Mouse (Mus musculus) hindbrain, embryonic 11.5 days (tissue): Measurements from ENCODE around the gene Pygb. TPM values are rescaled to one million over a fixed set of nuclear protein-coding genes. Genes with fewer than 3 reads are reported as not detected.

Source experiments
- ATAC-seq: fragments of 200-750 bp; cut with Nextera tagmentation; 2 replicates; pipeline ENCODE4 v1.8.0; 2017; ENCODE audit warnings: mild to moderate bottlenecking, moderate TSS enrichment, moderate library complexity; ENCODE audit not compliant: low FRiP score
- DNase-seq: peaks from one replicate; pipeline ENCODE4 v3.0.0-alpha.2; 2015; ENCODE audit warnings: low spot score
- H3K27ac ChIP-seq: fragments of 300-500 bp; sonication (generic); 2 replicates; pipeline ENCODE4 v1.5.1; 2014; ENCODE audit warnings: mild to moderate bottlenecking, low read depth, low read length
- H3K27me3 ChIP-seq: fragments of 300-500 bp; sonication (generic); 2 replicates; pipeline ENCODE4 v1.6.1; 2014; ENCODE audit warnings: mild to moderate bottlenecking, low read length, moderate library complexity, mixed read lengths; ENCODE audit not compliant: control insufficient read depth, insufficient read depth
- H3K36me3 ChIP-seq: fragments of 300-500 bp; sonication (generic); 2 replicates; pipeline ENCODE4 v1.6.1; 2014; ENCODE audit warnings: mild to moderate bottlenecking, low read length, moderate library complexity, mixed read lengths; ENCODE audit not compliant: control insufficient read depth, insufficient read depth
- H3K4me1 ChIP-seq: fragments of 300-500 bp; sonication (generic); replicated peaks from 2 replicates; pipeline ENCODE4 v1.6.1; 2014; ENCODE audit warnings: low read length, mixed read lengths; ENCODE audit not compliant: control insufficient read depth, insufficient read depth
- H3K4me2 ChIP-seq: fragments of 300-500 bp; sonication (generic); replicated peaks from 2 replicates; pipeline ENCODE4 v1.6.1; 2014; ENCODE audit warnings: mild to moderate bottlenecking, low read depth, low read length
- H3K4me3 ChIP-seq: fragments of 300-500 bp; sonication (generic); 2 replicates; pipeline ENCODE4 v1.5.1; 2014; ENCODE audit warnings: low read depth, low read length
- H3K9ac ChIP-seq: fragments of 300-500 bp; sonication (generic); 2 replicates; pipeline ENCODE4 v1.6.1; 2014; ENCODE audit warnings: low read depth, low read length
- H3K9me3 ChIP-seq: fragments of 300-500 bp; sonication (generic); 2 replicates; pipeline ENCODE4 v1.6.1; 2016; ENCODE audit warnings: low read length; ENCODE audit not compliant: control insufficient read depth
- WGBS: fragments of 180-500 bp; shearing (Covaris S2); extraction: QIAGEN DNeasy Blood & Tissue Kit; methylation state at CpG from one replicate; pipeline ENCODE4 v1.1.7; 2014; 5-methylcytosine and 5-hydroxymethylcytosine counted together
- polyA plus RNA-seq: library from polyadenylated mRNA; unstranded; fragments of >200 nt; fragmentation: Nextera tagmentation; extraction: Ambion mirVana; gene quantifications from 2 replicates; pipeline ENCODE4 v1.2.1, GENCODE M21; 2014

Gene Pygb
- polyA plus RNA-seq, 1 experiment from 2014 or later, result 29.8 TPM

DNA sequence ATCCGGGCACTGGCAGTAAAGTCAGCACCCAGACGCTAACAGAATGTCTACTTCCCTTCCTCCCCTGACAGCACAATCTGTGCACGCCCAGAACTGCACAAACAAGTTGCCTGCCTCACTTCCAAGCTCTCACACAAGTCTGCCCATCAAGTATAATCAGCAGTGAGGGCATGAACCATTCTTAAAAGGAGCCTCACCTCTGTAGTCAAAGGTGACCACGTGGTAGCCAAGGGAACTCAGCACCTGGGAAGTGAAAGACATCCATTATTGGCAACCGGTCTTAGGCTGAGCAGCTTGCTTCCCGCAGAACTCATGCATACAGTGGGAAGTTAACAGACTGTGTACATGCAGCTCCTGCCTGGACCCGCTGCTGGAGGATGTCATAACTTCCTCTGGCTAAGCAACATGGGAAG lies 55.5 kb downstream of the Pygb start:
- DNase-seq (no peak), ATAC-seq (no peak)
- H3K4me2 ChIP-seq, result no peak overlapping the region
- no peak overlapping the region for H3K4me3 ChIP-seq
- WGBS, result 90% methylated on average over 7 of the region's 7 CpGs
- no peak overlapping the region for H3K27ac ChIP-seq
- no peaks in the 10 kb centered on the region for H3K9me3 ChIP-seq
- no peaks in the 10 kb centered on the region for H3K27me3 ChIP-seq
- no peaks in the 10 kb centered on the region for H3K4me1 ChIP-seq
- no peak overlapping the region for H3K9ac ChIP-seq
- no peaks in the 10 kb centered on the region for H3K36me3 ChIP-seq

- H3K9ac ChIP-seq, result no peak overlapping the region
- no peaks in the 10 kb centered on the region for H3K36me3 ChIP-seq
- H3K4me1 ChIP-seq, result no peaks in the 10 kb centered on the region
- no peaks in the 10 kb centered on the region for H3K27me3 ChIP-seq
- WGBS, result 87% methylated on average over 1 of the region's 1 CpGs
- H3K9me3 ChIP-seq, result no peaks in the 10 kb centered on the region
- no peak overlapping the region for H3K4me3 ChIP-seq
- DNase-seq, result no peak
- H3K27ac ChIP-seq, result no peak overlapping the region
- ATAC-seq, result no peak
- H3K4me2 ChIP-seq, result no peak overlapping the region
Observed at GRCm38 (mm10) chr2:150844798-150845197, 58.3 kb downstream of the Pygb start.

GRCm38 (mm10) chr2:150847436-150847995 lies 61.0 kb downstream of the Pygb start:
- WGBS, result 85% methylated on average over 8 of the region's 8 CpGs
- H3K27me3 ChIP-seq, result no peaks in the 10 kb centered on the region
- no peak overlapping the region for H3K4me3 ChIP-seq
- DNase-seq (no peak), ATAC-seq (0 out of 2 replicates have a peak, but pooled peaks have one; percentile 27)
- H3K27ac ChIP-seq, result no peak overlapping the region
- no peaks in the 10 kb centered on the region for H3K9me3 ChIP-seq
- H3K9ac ChIP-seq, result no peak overlapping the region
- no peaks in the 10 kb centered on the region for H3K36me3 ChIP-seq
- no peak overlapping the region for H3K4me2 ChIP-seq
- no peaks in the 10 kb centered on the region for H3K4me1 ChIP-seq

DNA sequence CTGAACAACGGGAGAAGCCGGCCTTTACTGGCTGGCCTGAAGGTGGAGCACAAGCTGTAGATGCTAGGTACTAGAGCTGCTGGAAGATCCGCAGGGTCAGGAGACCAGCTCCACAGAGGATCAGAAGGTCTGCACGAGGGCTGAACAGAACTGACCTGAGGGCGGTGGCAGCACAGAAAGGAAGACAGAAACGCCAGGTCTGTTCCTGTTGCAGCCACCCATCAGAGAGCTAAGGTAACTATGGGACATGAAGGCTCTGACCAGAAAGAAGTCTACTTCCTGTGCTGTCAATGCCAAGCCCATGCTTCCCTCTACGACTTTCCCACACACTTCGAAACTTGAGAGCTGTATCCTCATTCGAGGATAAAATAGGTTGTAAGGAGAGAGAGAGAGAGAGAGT lies 64.7 kb downstream of the Pygb start:
- Histone ChIP-seq H3K27me3 (no peaks in the 10 kb centered on the region), H3K9ac (no peak overlapping the region), H3K4me3 (no peak overlapping the region), H3K36me3 (no peaks in the 10 kb centered on the region), H3K27ac (no peak overlapping the region), H3K4me1 (no peaks in the 10 kb centered on the region), H3K9me3 (no peaks in the 10 kb centered on the region), H3K4me2 (no peak overlapping the region)
- ATAC-seq, result no peak
- no peak for DNase-seq
- WGBS, result 77% methylated on average over 9 of the region's 9 CpGs

DNA sequence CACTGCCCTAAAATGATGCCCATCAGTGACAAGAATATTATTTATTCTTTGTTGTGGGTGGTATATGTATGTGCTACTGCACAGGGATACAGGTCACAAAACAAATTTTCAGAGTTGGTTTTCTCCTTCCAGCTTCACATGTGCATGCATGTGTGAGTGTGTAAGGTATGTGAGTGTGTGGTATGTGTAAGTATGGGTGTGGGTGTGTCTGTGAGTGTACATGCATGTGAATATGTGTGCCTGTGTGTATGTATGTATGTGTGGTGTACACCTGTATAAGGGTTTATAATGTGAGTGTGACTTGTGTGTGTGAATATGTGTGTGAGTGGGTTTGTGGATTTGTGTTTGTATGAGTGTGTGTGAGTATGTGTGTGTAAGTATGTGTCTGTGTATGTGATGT lies 68.7 kb downstream of the Pygb start:
- Histone ChIP-seq H3K9me3 (no peaks in the 10 kb centered on the region), H3K4me2 (no peak overlapping the region), H3K9ac (no peak overlapping the region), H3K27ac (no peak overlapping the region), H3K36me3 (no peaks in the 10 kb centered on the region), H3K4me1 (no peaks in the 10 kb centered on the region), H3K4me3 (no peak overlapping the region), H3K27me3 (no peaks in the 10 kb centered on the region)
- DNase-seq, result no peak
- no peak for ATAC-seq

GRCm38 (mm10) chr2:150858724-150859487 lies 72.4 kb downstream of the Pygb start:
- H3K4me2 ChIP-seq, result no peak overlapping the region
- 86% methylated on average over 9 of the region's 9 CpGs for WGBS
- ATAC-seq (no peak), DNase-seq (no peak)
- H3K27me3 ChIP-seq, result no peaks in the 10 kb centered on the region
- no peaks in the 10 kb centered on the region for H3K4me1 ChIP-seq
- no peak overlapping the region for H3K4me3 ChIP-seq
- H3K27ac ChIP-seq, result no peak overlapping the region
- H3K36me3 ChIP-seq, result no peaks in the 10 kb centered on the region
- H3K9me3 ChIP-seq, result no peaks in the 10 kb centered on the region
- no peak overlapping the region for H3K9ac ChIP-seq

DNA sequence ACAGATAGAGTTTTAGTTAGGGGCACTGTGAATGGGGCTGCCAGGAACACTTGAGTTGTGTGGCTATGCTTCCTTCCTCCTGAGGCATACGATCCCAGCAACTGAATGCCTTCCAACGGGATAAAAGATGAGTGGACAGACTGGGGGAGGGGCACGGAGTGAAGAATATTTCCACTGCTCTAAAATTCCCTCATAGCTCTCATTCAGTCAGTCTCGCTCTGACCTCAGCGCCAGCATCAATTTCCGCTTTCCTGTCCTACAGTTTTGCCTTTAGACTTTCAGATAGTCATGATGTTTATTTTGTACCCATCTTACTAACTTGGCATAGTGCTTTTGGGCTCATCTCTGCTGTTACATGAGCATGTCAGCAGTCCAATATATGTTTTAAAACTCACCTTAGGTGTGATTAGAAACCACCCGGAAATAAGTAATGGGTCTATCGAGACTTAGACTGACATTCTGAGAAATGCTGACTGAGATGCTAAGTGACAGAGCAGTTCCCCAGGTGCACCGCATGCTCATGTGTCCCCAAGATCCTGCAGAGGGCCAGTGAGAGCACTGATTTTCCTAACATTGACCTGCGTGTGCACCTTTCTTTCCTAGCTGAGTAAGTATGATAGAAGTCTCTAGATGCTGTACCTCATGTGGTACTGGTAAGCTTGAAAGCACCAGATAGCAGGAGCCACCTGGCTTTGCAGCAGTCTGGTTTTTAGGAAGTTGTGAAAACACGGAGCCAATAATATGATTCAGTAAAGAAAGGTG lies 73.4 kb downstream of the Pygb start:
- no peak for ATAC-seq
- Histone ChIP-seq H3K4me2 (no peak overlapping the region), H3K4me1 (no peaks in the 10 kb centered on the region), H3K36me3 (no peaks in the 10 kb centered on the region), H3K4me3 (no peak overlapping the region), H3K9ac (no peak overlapping the region), H3K27me3 (no peaks in the 10 kb centered on the region), H3K27ac (no peak overlapping the region), H3K9me3 (no peaks in the 10 kb centered on the region)
- DNase-seq, result no peak
- 86% methylated on average over 11 of the region's 11 CpGs for WGBS

DNA sequence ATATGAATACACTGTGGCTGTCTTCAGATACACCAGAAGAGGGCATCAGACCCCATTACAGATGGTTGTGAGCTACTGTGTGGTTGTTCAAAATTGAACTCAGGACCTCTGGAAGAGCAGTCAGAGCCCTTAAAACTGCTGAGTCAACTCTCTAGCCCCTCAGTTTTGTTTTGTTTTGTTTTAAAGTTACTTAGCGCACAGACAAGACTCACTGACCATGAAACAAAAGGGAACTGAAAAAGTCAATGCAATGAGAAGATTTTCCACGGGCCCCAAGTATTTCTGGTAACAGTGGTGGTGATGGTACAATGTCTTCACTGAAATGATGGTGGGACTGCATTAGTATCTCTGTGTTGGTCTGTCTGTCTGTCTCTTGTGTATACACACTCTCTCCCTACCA lies 74.6 kb downstream of the Pygb start:
- Histone ChIP-seq H3K4me3 (no peak overlapping the region), H3K36me3 (no peaks in the 10 kb centered on the region), H3K27me3 (no peaks in the 10 kb centered on the region), H3K4me2 (no peak overlapping the region), H3K27ac (no peak overlapping the region), H3K9me3 (no peaks in the 10 kb centered on the region), H3K4me1 (no peaks in the 10 kb centered on the region), H3K9ac (no peak overlapping the region)
- WGBS, result 79% methylated on average over 2 of the region's 2 CpGs
- no peak for DNase-seq
- no peak for ATAC-seq
